Mouse (Mus musculus): ENCODE measurements around the gene Arf6.

- TF ChIP-seq CTCF (IDR thresholded peaks at IDR 0.05; ENCODE audit: control insufficient read depth, insufficient read depth, insufficient replicate concordance, low read depth, low read length) = no peak
- TF ChIP-seq POLR2A (IDR thresholded peaks at IDR 0.05; ENCODE audit: control insufficient read depth, low read depth, low read length) = peak; percentile 69
Measured at GRCm38 (mm10) chr12:69363899-69364762, 7.8 kb upstream of the Arf6 start.
